Mouse (Mus musculus): ENCODE results near the gene Myo3b. TPM values are rescaled to one million over a fixed set of nuclear protein-coding genes. Genes with fewer than 3 reads are reported as not detected.
A peak's percentile ranks its signal among the peaks of the same experiment; 100 is the strongest.

Myo3b gene
- total RNA-seq, 2 experiments from 2014 or later: 0.93 to 1.00 TPM

DNA sequence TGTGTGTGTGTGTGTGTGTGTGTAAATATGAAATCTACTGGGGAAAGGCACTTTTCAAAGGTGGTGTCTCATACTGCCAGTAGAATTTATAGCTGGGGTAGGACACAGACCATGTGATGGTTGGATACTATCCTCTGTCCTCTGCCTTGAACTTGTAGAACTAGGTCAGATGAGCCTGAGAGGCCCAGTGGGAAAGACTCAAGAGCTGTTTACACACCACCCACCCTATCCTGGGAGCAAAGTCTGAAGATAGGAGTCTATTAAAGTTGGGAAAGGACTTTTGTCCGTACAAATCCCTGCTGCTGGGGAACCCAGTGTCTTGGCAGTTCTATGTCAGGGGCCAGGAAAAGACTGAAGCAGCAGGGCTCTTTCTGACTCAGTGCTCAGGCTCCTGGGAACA lies 3.6 kb upstream of the Myo3b start:
- H3K27ac ChIP-seq: no peak overlapping the region
- no peak for DNase-seq (ENCODE audit: low spot score in 2 of 2)
- no peak for TF ChIP-seq CTCF (conservative IDR thresholded peaks at IDR 0.05)
- no peak overlapping the region for H3K4me3 ChIP-seq

DNA sequence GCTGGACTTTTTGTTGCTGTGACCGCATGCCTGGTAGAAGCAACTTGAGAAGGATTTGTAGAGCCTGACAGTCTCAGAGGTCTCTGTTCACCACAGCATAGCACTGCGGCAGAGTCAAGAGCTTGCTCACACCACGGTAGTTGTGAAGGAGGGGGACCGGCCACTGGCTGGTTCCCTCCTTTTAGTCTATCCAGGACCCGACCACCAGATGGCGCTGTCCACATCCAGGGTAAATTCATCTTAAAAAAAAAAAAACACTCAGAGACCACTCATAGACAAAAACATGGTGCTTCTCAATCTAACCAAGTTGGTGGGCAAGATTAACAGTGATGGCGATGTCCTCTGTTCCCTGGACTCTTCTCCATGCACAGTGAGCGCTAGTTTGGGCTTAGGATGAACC lies 1.7 kb upstream of the Myo3b start:
- DNase-seq (ENCODE audit: low spot score in 2 of 2): peak in 1 of 2 experiments; percentile 51
- no peak overlapping the region for H3K4me3 ChIP-seq
- peak; percentile 80 for TF ChIP-seq CTCF (conservative IDR thresholded peaks at IDR 0.05)
- no peak overlapping the region for H3K27ac ChIP-seq

- no peak for TF ChIP-seq CTCF (conservative IDR thresholded peaks at IDR 0.05)
- Histone ChIP-seq H3K27ac (no peak overlapping the region), H3K4me3 (no peak overlapping the region)
- DNase-seq (ENCODE audit: low spot score in 2 of 2): no peak
Observed at GRCm38 (mm10) chr2:70044466-70044865, 5.5 kb downstream of the Myo3b start.

- TF ChIP-seq CTCF (conservative IDR thresholded peaks at IDR 0.05): no peak
- H3K27ac ChIP-seq: no peak overlapping the region
- no peak for DNase-seq (ENCODE audit: low spot score in 2 of 2)
- no peak overlapping the region for H3K4me3 ChIP-seq
Observed at GRCm38 (mm10) chr2:70047868-70048267, 8.9 kb downstream of the Myo3b start.

DNA sequence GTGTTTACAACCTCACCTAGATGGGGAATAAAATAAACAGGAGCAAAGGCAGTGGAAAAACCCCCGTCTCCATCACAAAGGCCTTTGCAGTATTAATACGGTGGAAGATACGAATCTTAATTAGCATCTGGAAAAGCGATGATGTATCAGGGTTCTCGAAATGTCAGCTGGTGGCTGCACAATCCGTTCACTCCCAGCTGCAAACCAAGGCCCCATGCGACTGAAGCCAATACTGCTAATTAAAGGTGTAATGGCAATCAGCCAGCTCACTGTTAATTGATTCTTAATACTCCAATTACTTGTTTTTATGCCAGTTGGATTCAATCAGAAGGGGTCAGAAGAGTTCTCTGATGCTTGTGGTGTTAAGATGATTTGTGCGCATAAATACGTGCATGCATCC lies 14.9 kb downstream of the Myo3b start:
- no peak overlapping the region for H3K4me3 ChIP-seq
- H3K27ac ChIP-seq: no peak overlapping the region
- no peak for TF ChIP-seq CTCF (conservative IDR thresholded peaks at IDR 0.05)
- no peak for DNase-seq (ENCODE audit: low spot score in 2 of 2)

- no peak for TF ChIP-seq CTCF (conservative IDR thresholded peaks at IDR 0.05)
- DNase-seq (ENCODE audit: low spot score in 2 of 2): no peak
- Histone ChIP-seq H3K27ac (no peak overlapping the region), H3K4me3 (no peak overlapping the region)
Observed at GRCm38 (mm10) chr2:70058201-70058600, 19.3 kb downstream of the Myo3b start.

DNA sequence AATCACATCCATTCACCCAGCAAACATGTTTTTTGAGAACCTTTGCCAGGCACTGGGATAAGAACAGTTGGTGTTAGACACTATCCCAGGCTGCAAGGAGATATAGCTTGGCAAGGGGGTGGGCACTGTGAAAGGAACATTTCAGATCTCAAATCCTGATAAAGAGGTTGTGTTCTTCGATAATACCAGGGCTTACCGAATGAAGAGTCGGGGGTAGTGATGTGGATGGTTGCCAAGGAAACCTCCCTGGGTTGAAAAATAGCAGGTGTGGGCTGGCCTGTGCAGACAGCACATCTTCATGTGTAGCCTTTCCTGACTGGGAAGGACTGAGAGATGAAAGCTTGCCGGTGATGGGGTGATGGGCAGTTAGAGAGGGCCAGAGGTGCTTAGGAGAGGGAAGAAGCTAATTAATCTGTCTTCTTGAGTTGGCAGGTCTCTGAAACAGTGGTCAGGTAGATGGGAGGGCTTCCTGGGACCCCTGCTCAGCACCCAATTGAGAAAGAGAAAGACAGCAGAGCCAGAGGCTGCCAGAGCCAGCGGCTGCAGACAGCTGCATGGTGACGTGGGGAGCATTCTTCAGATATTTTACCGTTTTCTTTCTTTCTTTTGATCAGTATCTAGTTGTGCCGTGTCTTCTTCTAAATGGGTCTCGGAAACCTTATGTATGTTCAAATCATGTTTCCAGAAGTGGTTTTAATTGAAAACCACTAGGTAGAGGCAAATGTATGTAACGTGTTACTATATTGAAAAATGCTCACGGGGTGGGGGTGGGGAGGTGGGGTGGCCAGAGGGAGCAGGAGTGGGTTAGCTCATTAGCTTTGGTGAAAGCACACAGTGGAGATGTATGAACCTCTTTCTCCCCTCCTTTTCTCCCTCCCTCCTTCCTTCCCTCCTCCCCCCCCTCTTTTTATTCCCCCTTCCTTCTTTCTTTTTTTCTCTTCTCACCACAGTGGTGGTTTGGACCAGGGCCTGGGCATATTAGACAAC lies 21.7 kb downstream of the Myo3b start:
- no peak for DNase-seq (ENCODE audit: low spot score in 2 of 2)
- no peak overlapping the region for H3K27ac ChIP-seq
- no peak for TF ChIP-seq CTCF (conservative IDR thresholded peaks at IDR 0.05)
- no peak overlapping the region for H3K4me3 ChIP-seq

GRCm38 (mm10) chr2:70065116-70065515 lies 26.2 kb downstream of the Myo3b start:
- no peak for TF ChIP-seq CTCF (conservative IDR thresholded peaks at IDR 0.05)
- no peak overlapping the region for H3K4me3 ChIP-seq
- no peak for DNase-seq (ENCODE audit: low spot score in 2 of 2)
- no peak overlapping the region for H3K27ac ChIP-seq

DNA sequence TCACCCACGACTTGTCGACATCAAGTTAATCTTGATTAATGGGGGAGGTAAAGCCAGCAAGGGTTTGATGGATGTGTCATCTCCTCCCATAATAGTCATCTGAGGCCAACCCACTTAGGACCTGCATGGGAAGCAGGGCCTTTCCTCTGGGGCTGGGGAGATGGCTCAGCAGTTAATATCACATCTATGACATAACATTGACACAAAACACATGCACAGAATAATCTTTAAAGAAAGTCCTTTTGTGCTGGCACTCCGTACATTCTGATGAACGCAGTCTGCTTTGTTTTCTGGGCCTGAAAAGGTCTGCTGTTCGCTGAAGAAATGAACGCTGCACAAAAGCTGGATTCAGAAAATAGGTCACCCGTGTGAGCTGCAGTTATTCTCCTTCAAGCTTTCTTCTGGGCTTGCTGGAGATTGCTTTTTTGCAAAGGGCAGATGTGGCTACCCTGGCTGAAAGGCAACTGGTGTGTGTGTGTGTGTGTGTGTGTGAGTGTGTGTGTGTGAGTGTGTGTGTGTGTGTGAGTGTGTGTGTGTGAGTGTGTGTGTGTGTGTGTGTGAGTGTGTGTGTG lies 26.9 kb downstream of the Myo3b start:
- Histone ChIP-seq H3K4me3 (no peak overlapping the region), H3K27ac (no peak overlapping the region; the same call in 1 of the 2 replicates)
- no peak for DNase-seq (ENCODE audit: low spot score in 2 of 2)
- no peak for TF ChIP-seq CTCF (conservative IDR thresholded peaks at IDR 0.05)

GRCm38 (mm10) chr2:70066338-70067022 lies 27.6 kb downstream of the Myo3b start:
- Histone ChIP-seq H3K27ac (no peak overlapping the region), H3K4me3 (no peak overlapping the region)
- no peak for TF ChIP-seq CTCF (conservative IDR thresholded peaks at IDR 0.05)
- DNase-seq (ENCODE audit: low spot score in 2 of 2): no peak

DNA sequence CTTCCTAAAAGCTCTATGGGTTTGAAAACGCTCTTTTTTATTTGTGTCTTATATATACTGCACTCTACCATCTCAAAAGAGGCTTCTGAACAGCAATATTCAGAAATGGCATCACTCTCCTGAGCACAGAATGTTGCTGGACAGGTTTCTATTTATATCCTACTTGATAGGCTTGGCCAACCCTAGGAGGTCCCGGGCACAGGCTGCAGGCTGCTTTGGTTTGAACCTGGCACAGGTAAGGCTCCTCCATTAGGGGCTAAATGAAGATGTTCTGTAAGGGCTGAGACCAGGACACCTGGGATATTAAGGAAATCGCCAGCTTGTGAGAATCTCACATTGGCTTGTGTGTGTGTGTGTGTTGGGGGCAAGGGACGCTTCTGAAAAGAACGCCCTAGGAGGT lies 30.9 kb downstream of the Myo3b start:
- no peak for TF ChIP-seq CTCF (conservative IDR thresholded peaks at IDR 0.05)
- Histone ChIP-seq H3K27ac (no peak overlapping the region), H3K4me3 (no peak overlapping the region)
- no peak for DNase-seq (ENCODE audit: low spot score in 2 of 2)

DNA sequence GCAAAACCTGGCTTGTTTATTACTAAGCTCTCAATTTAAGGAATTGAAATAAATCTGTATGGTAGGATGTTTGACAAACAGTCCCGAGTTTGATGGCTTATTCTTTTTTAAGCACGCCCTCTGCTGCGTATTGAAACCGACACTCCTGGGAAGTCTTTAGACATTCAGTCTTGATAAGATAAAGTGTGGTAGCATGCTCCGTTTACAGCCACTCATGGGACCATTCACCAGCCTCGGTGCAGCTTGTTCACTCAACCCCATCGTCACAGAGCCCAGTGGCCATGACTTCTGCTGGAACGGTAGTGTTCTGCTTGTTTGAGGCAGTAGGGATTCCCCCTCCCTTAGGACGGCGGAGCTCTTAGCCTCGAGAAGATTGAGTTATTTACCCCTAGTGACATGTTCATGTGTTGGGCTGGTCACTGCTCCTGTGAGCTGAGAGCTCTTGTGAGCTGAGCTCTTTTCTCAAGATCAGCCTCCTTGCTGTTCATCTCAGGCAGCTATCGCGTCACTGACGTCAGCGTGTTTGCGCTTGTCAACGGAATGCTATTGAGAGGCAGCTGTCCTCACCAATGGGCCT lies 44.6 kb downstream of the Myo3b start:
- DNase-seq (ENCODE audit: low spot score in 2 of 2): no peak
- no peak overlapping the region for H3K27ac ChIP-seq
- TF ChIP-seq CTCF (conservative IDR thresholded peaks at IDR 0.05): no peak
- H3K4me3 ChIP-seq: no peak overlapping the region

DNA sequence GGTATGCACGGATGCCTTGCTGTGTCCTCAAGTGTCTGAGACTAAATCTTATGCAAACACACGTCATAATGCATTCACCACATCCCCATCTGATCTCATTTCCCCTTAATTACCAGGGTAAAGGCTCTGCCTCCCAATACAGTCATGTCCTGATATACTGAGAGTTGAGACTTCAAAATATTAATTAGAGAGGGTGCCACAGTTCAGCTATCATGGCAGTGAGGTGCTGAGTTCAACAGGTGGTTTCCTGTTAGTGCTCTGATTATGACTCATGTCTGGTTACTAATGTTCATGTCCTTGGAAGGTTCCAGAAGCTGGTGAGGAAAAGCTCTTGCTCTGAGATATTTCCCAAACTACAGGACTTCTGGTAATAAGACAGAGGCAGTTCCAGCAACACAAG lies 52.3 kb downstream of the Myo3b start:
- TF ChIP-seq CTCF (conservative IDR thresholded peaks at IDR 0.05): no peak
- Histone ChIP-seq H3K4me3 (no peak overlapping the region), H3K27ac (no peak overlapping the region)
- no peak for DNase-seq (ENCODE audit: low spot score in 2 of 2)
